Mouse (Mus musculus) limb, embryonic 15.5 days (tissue): ENCODE measurements around the gene Il22. TPM values are rescaled to one million over a fixed set of nuclear protein-coding genes. Genes with fewer than 3 reads are reported as not detected.
"Not testable (repeated sequence)": the region's sequence is repeated elsewhere in the genome, so short reads cannot be mapped to it uniquely, and the experiment has no call there.

ENCODE experiments used
- ATAC-seq: fragments of 200-750 bp; cut with Nextera tagmentation; 2 replicates; pipeline ENCODE4 v1.8.0; 2017; ENCODE audit warnings: low read depth, moderate TSS enrichment; ENCODE audit not compliant: insufficient number of reproducible peaks, low FRiP score, low TSS enrichment
- H3K27ac ChIP-seq: fragments of 300-500 bp; sonication (generic); 2 replicates; pipeline ENCODE4 v1.5.1; 2015; ENCODE audit warnings: moderate library complexity, mild to moderate bottlenecking, inconsistent platforms
- H3K27me3 ChIP-seq: fragments of 300-500 bp; sonication (generic); 2 replicates; pipeline ENCODE4 v1.6.1; 2015; ENCODE audit warnings: inconsistent platforms
- H3K36me3 ChIP-seq: fragments of 300-500 bp; sonication (generic); 2 replicates; pipeline ENCODE4 v1.6.1; 2015; ENCODE audit warnings: inconsistent platforms
- H3K4me1 ChIP-seq: fragments of 300-500 bp; sonication (generic); 2 replicates; pipeline ENCODE4 v1.6.1; 2015; ENCODE audit warnings: inconsistent platforms
- H3K4me2 ChIP-seq: fragments of 300-500 bp; sonication (generic); 2 replicates; pipeline ENCODE4 v1.6.1; 2015; ENCODE audit warnings: mild to moderate bottlenecking, inconsistent platforms
- H3K4me3 ChIP-seq: fragments of 300-500 bp; sonication (generic); 2 replicates; pipeline ENCODE4 v1.5.1; 2015; ENCODE audit warnings: mild to moderate bottlenecking, inconsistent platforms
- H3K9ac ChIP-seq: fragments of 300-500 bp; sonication (generic); 2 replicates; pipeline ENCODE4 v1.6.1; 2015; ENCODE audit warnings: inconsistent platforms
- H3K9me3 ChIP-seq: fragments of 300-500 bp; sonication (generic); 2 replicates; pipeline ENCODE4 v1.6.1; 2016; ENCODE audit warnings: inconsistent platforms
- WGBS: fragments of 180-500 bp; shearing (Covaris S2); methylation state at CpG from one replicate; pipeline ENCODE4 v1.1.7; 2015; 5-methylcytosine and 5-hydroxymethylcytosine counted together
- polyA plus RNA-seq: library from polyadenylated mRNA; unstranded; fragments of >200 nt; fragmentation: Nextera tagmentation; extraction: Ambion mirVana; gene quantifications from 2 replicates; pipeline ENCODE4 v1.2.1, GENCODE M21; 2015

Il22 gene
- polyA plus RNA-seq, 1 experiment from 2014 or later, result not detected

- H3K4me3 ChIP-seq, H3K27ac ChIP-seq, ATAC-seq, H3K9ac ChIP-seq, H3K36me3 ChIP-seq, H3K4me1 ChIP-seq, H3K4me2 ChIP-seq, H3K27me3 ChIP-seq, H3K9me3 ChIP-seq: not testable (repeated sequence)
- no CpG with 5 or more reads among the region's 13 CpGs for WGBS
Observed at GRCm38 (mm10) chr10:118240680-118241079, 35.9 kb downstream of the Il22 start, which contains the start of gene Gm32717. TSS of gene Gm32717 (minus strand) at chr10:118240780.

- 76% methylated on average over 11 of the region's 11 CpGs for WGBS
- not testable (repeated sequence) for ATAC-seq
Observed at GRCm38 (mm10) chr10:118249006-118249595, 44.4 kb downstream of the Il22 start.

GRCm38 (mm10) chr10:118250852-118251295 is 46.1 kb downstream of the Il22 start:
- ATAC-seq, result no peak
- H3K4me3 ChIP-seq, result no peak overlapping the region
- 0 out of 2 replicates have a peak, but pooled peaks cover 2% of the 10 kb centered on the region for H3K4me1 ChIP-seq
- no peak overlapping the region for H3K27ac ChIP-seq
- H3K4me2 ChIP-seq, result no peak overlapping the region
- H3K36me3 ChIP-seq, result no peaks in the 10 kb centered on the region
- H3K9me3 ChIP-seq, result no peaks in the 10 kb centered on the region
- WGBS, result 31% methylated on average over 10 of the region's 10 CpGs
- no peaks in the 10 kb centered on the region for H3K27me3 ChIP-seq
- no peak overlapping the region for H3K9ac ChIP-seq

More at GRCm38 (mm10) chr10:118249006-118249595, 44.4 kb downstream of the Il22 start:
- not testable (repeated sequence) for H3K4me2 ChIP-seq, H3K27me3 ChIP-seq, H3K9me3 ChIP-seq, H3K36me3 ChIP-seq, H3K9ac ChIP-seq, H3K4me1 ChIP-seq, H3K27ac ChIP-seq, H3K4me3 ChIP-seq

- H3K9me3 ChIP-seq, H3K36me3 ChIP-seq, H3K4me3 ChIP-seq, H3K4me1 ChIP-seq, ATAC-seq, H3K27ac ChIP-seq, H3K4me2 ChIP-seq, H3K27me3 ChIP-seq, H3K9ac ChIP-seq: not testable (repeated sequence)
- no CpG with 5 or more reads among the region's 13 CpGs for WGBS
Observed at GRCm38 (mm10) chr10:118258388-118258787, 53.6 kb downstream of the Il22 start, which contains the start of gene Gm32802. TSS of gene Gm32802 (plus strand) at chr10:118258688.

Other genes with a start within 250 kb of the Il22 start
- gene Mdm1, start 63.1 kb upstream of the Il22 start, polyA plus RNA-seq, result 20.7 and 21.3 TPM in 2 replicates
- not detected in 2 replicates for gene Gm32717, start 35.8 kb downstream of the Il22 start, polyA plus RNA-seq
- not detected in 2 replicates for gene Gm32802, start 53.7 kb downstream of the Il22 start, polyA plus RNA-seq
- gene Iltifb, start 90.1 kb downstream of the Il22 start, polyA plus RNA-seq, result not detected in 2 replicates
- not detected in 2 replicates for gene Gm9040, start 122.0 kb downstream of the Il22 start, polyA plus RNA-seq
- gene Gm9044, start 127.5 kb downstream of the Il22 start, polyA plus RNA-seq, result not detected in 2 replicates
- gene Gm9045, start 132.9 kb downstream of the Il22 start, polyA plus RNA-seq, result 0.06 and 0.09 TPM in 2 replicates
- not detected in 2 replicates for gene Gm9046, start 138.3 kb downstream of the Il22 start, polyA plus RNA-seq
- gene Gm9048, start 143.7 kb downstream of the Il22 start, polyA plus RNA-seq, result not detected in 2 replicates
- 0.06 and 0.09 TPM in 2 replicates for gene Gm9049, start 149.2 kb downstream of the Il22 start, polyA plus RNA-seq
- not detected in 2 replicates for gene Ifng, start 236.1 kb downstream of the Il22 start, polyA plus RNA-seq